Mouse (Mus musculus) bone marrow macrophage, adult 2 months (primary cell): ENCODE data around the gene Galm.

ENCODE experiments used
- CTCF ChIP-seq: IDR thresholded peaks from 2 replicates; pipeline ENCODE4 v1.5.1; 2012; ENCODE audit warnings: low read depth, mild to moderate bottlenecking, low read length, moderate library complexity
- POLR2A ChIP-seq: IDR thresholded peaks from 2 replicates; pipeline ENCODE4 v1.6.1; 2012; ENCODE audit warnings: mild to moderate bottlenecking, low read depth, low read length, borderline replicate concordance

DNA sequence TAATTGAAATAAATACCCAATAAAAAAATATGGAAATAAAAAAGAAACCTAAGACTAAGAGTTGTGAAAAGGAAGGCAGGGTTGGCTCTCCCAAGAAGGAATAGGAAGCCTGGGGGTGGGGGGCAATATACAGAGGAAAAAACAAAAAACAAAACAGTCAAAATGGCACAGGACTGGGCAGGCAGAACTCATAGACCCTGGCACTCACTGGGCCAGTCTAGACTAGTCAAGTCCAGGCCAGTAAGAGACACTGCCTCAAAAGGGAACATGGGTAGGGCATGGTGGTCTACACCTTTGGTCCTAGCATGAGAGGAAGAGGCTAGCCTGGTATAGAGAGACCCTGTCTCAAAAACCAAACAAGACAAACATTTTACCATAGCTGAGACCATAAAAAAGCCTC is 53.2 kb downstream of the Galm start:
- TF ChIP-seq POLR2A (no peak), CTCF (no peak)
